In the genomic region with DNA sequence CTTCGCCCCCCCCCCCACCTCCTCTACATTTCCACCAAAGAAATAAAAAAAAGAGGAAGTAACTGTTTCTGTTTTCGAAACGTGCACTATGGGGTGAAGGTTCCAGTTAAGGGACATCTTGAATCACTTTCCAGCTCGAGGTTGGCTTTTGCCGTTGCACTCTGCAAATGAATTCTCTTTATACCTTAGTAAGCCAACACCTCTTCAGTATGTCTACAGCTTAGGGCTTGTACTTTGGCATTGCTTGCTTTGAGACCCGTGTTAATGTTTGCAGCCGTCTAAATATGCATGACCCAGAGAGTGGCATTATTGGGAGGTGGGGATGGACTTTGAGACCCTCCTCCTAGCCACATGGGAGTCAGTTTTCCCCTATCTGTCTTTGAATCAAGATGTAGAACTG, we compare ENCODE assay signal across 14 mouse cellular contexts. TPM values are rescaled to one million over a fixed set of nuclear protein-coding genes. Genes with fewer than 3 reads are reported as not detected.
A peak's percentile ranks its signal among the peaks of the same experiment; 100 is the strongest.
DNase-seq lines count a peak whose midpoint lies in the region; ATAC-seq and TF ChIP-seq lines count a peak whose summit lies in the region.
"Had no signal": no experiment of that assay in that cellular context is flagged by ENCODE, and none has a peak within 500 bp of the region (broad histone marks: within the 10 kb centered on the region; RNA-seq: fewer than 3 reads in every experiment).

No protein-coding gene starts in this region.

- H3K9ac ChIP-seq in embryonic facial prominence, embryonic 11.5 days (replicated peaks; ENCODE audit: low read length), result no peak overlapping the region
- H3K9ac ChIP-seq in liver, embryonic 13.5 days, result no peak overlapping the region
- H3K9ac ChIP-seq in heart, embryonic 12.5 days, result no peak overlapping the region
- H3K9ac ChIP-seq: embryonic facial prominence, embryonic 13.5 days; lung, embryonic 14.5 days had no signal

- ATAC-seq in embryonic facial prominence, embryonic 11.5 days (replicated peaks; ENCODE audit: insufficient number of reproducible peaks, low FRiP score, low TSS enrichment, low read depth), result no peak
- no peak for ATAC-seq in liver, embryonic 13.5 days (ENCODE audit: low read depth)
- no peak for ATAC-seq in heart, embryonic 12.5 days (ENCODE audit: insufficient number of reproducible peaks, low FRiP score)
- ATAC-seq: Patski had no signal

- H3K4me1 ChIP-seq in embryonic facial prominence, embryonic 11.5 days (ENCODE audit: control insufficient read depth, insufficient read depth, low read length), result no peaks in the 10 kb centered on the region
- peaks cover 24% of the 10 kb centered on the region for H3K4me1 ChIP-seq in embryonic facial prominence, embryonic 10.5 days
- peaks cover 26% of the 10 kb centered on the region for H3K4me1 ChIP-seq in thymus, adult 2 months (replicated peaks; ENCODE audit: control insufficient read depth, insufficient read depth, low read length)
- H3K4me1 ChIP-seq in liver, embryonic 13.5 days (replicated peaks), result peaks cover 58% of the 10 kb centered on the region
- peaks cover 24% of the 10 kb centered on the region for H3K4me1 ChIP-seq in heart, embryonic 12.5 days (replicated peaks)

- intact Hi-C loops in heart, postnatal 14 days (cut with DNase I), result no loop called here

- H3K36me3 ChIP-seq in embryonic facial prominence, embryonic 11.5 days (replicated peaks; ENCODE audit: control insufficient read depth, insufficient read depth, low read depth, low read length), result no peaks in the 10 kb centered on the region
- peaks cover 30% of the 10 kb centered on the region for H3K36me3 ChIP-seq in embryonic facial prominence, embryonic 10.5 days (replicated peaks)
- H3K36me3 ChIP-seq in thymus, adult 2 months (ENCODE audit: control insufficient read depth, insufficient read depth, low read length), result no peaks in the 10 kb centered on the region
- peaks cover 7% of the 10 kb centered on the region for H3K36me3 ChIP-seq in liver, embryonic 13.5 days
- peaks cover 8% of the 10 kb centered on the region for H3K36me3 ChIP-seq in heart, embryonic 12.5 days

- H3K9me3 ChIP-seq in embryonic facial prominence, embryonic 11.5 days (replicated peaks; ENCODE audit: control insufficient read depth, low read length), result no peaks in the 10 kb centered on the region
- H3K9me3 ChIP-seq in embryonic facial prominence, embryonic 10.5 days, result no peaks in the 10 kb centered on the region
- H3K9me3 ChIP-seq in liver, embryonic 13.5 days (replicated peaks), result no peaks in the 10 kb centered on the region
- no peaks in the 10 kb centered on the region for H3K9me3 ChIP-seq in heart, embryonic 12.5 days (replicated peaks)
- H3K9me3 ChIP-seq: embryonic facial prominence, embryonic 13.5 days; midbrain, embryonic 10.5 days had no signal

- TF ChIP-seq POLR2A in thymus, adult 2 months (IDR thresholded peaks at IDR 0.05; ENCODE audit: control insufficient read depth, extremely low read depth, insufficient read depth, low read length, poor library complexity), result no peak

- H3K27ac ChIP-seq in embryonic facial prominence, embryonic 11.5 days (replicated peaks; ENCODE audit: low read depth, low read length), result no peak overlapping the region
- no peak overlapping the region for H3K27ac ChIP-seq in embryonic facial prominence, embryonic 10.5 days (replicated peaks)
- peak overlapping the region; percentile 14 for H3K27ac ChIP-seq in thymus, adult 2 months (ENCODE audit: control insufficient read depth, insufficient read depth, low read length)
- no peak overlapping the region for H3K27ac ChIP-seq in liver, embryonic 13.5 days
- H3K27ac ChIP-seq in heart, embryonic 12.5 days (ENCODE audit: poor library complexity, severe bottlenecking), result no peak overlapping the region
- H3K27ac ChIP-seq: embryonic facial prominence, embryonic 13.5 days; midbrain, embryonic 10.5 days had no signal

- H3K27me3 ChIP-seq in embryonic facial prominence, embryonic 11.5 days (ENCODE audit: control insufficient read depth, insufficient read depth, low read length), result no peaks in the 10 kb centered on the region
- peaks cover 12% of the 10 kb centered on the region; the same call in 1 of the 2 replicates for H3K27me3 ChIP-seq in embryonic facial prominence, embryonic 10.5 days (replicated peaks; ENCODE audit: low read depth, poor library complexity, severe bottlenecking)
- no peaks in the 10 kb centered on the region for H3K27me3 ChIP-seq in thymus, adult 2 months (ENCODE audit: control insufficient read depth, insufficient read depth, low read length)
- no peaks in the 10 kb centered on the region for H3K27me3 ChIP-seq in liver, embryonic 13.5 days
- no peaks in the 10 kb centered on the region for H3K27me3 ChIP-seq in heart, embryonic 12.5 days (replicated peaks)
- H3K27me3 ChIP-seq: embryonic facial prominence, embryonic 13.5 days; Patski had no signal

- no peak overlapping the region for H3K4me3 ChIP-seq in embryonic facial prominence, embryonic 11.5 days (ENCODE audit: low read depth, low read length)
- H3K4me3 ChIP-seq in embryonic facial prominence, embryonic 10.5 days, result no peak overlapping the region
- no peak overlapping the region for H3K4me3 ChIP-seq in thymus, adult 2 months (ENCODE audit: control insufficient read depth, insufficient read depth, low read length)
- no peak overlapping the region for H3K4me3 ChIP-seq in liver, embryonic 13.5 days (replicated peaks)
- H3K4me3 ChIP-seq in heart, embryonic 12.5 days, result no peak overlapping the region
- H3K4me3 ChIP-seq: embryonic facial prominence, embryonic 13.5 days; midbrain, embryonic 10.5 days; myocyte had no signal

- TF ChIP-seq CTCF in thymus, adult 2 months (IDR thresholded peaks at IDR 0.05; ENCODE audit: borderline replicate concordance, control insufficient read depth, extremely low read depth, insufficient read depth, low read length, poor library complexity), result no peak

- peak; percentile 39 for DNase-seq in embryonic facial prominence, embryonic 11.5 days (ENCODE audit: low spot score)
- no peak for DNase-seq in embryonic facial prominence, embryonic 10.5 days (ENCODE audit: low spot score)
- DNase-seq in thymus, adult 2 months, result no peak
- no peak for DNase-seq in thymus, postnatal 14 days
- DNase-seq in liver, embryonic 13.5 days, result no peak
- no peak for DNase-seq in lung, postnatal 14 days
- no peak for DNase-seq in heart, postnatal 14 days
- DNase-seq: cerebellum, postnatal 14 days; lung, embryonic 14.5 days had no signal

- no peak overlapping the region for H3K4me2 ChIP-seq in embryonic facial prominence, embryonic 11.5 days (ENCODE audit: low read depth, low read length)
- H3K4me2 ChIP-seq in liver, embryonic 13.5 days, result peak overlapping the region; percentile 98
- no peak overlapping the region for H3K4me2 ChIP-seq in heart, embryonic 12.5 days
- H3K4me2 ChIP-seq: embryonic facial prominence, embryonic 13.5 days; lung, embryonic 14.5 days had no signal

- WGBS in embryonic facial prominence, embryonic 11.5 days, result 52% methylated on average over 6 of the region's 7 CpGs
- 61% methylated on average over 7 of the region's 7 CpGs for WGBS in embryonic facial prominence, embryonic 10.5 days
- 9% methylated on average over 7 of the region's 7 CpGs for WGBS in thymus, adult 2 months
- WGBS in liver, embryonic 13.5 days (ENCODE audit: insufficient replicate concordance), result 12% methylated on average over 6 of the region's 7 CpGs
- WGBS in heart, embryonic 12.5 days, result 62% methylated on average over 6 of the region's 7 CpGs

RNA-seq across cellular contexts. Expression of a gene that starts 2.6 kb away (rescaled TPM):
- 1.2 and 1.3 TPM in 2 replicates for polyA plus RNA-seq in embryonic facial prominence, embryonic 11.5 days (2014; fragmentation: Nextera tagmentation; extraction: Ambion mirVana)
- polyA plus RNA-seq in embryonic facial prominence, embryonic 10.5 days (2016; fragmentation: Nextera tagmentation; extraction: Ambion mirVana), result 0.96 and 1.1 TPM in 2 replicates
- 5.2 and 6.0 TPM in 2 replicates for polyA plus RNA-seq in thymus, adult 2 months (2012; rRNA removed)
- polyA plus RNA-seq in liver, embryonic 13.5 days (2015; fragmentation: Nextera tagmentation; extraction: Ambion mirVana), result 0.51 and 0.54 TPM in 2 replicates
- 0.66 and 0.74 TPM in 2 replicates for polyA plus RNA-seq in heart, embryonic 12.5 days (2016; fragmentation: Nextera tagmentation; extraction: Ambion mirVana)
- under 1 TPM; 0.45 to 0.54 TPM for total RNA-seq in heart, postnatal 14 days (2021)

RNA-seq across cellular contexts. Expression of a gene that starts 42.2 kb away (rescaled TPM):
- 13.8 and 14.9 TPM in 2 replicates for polyA plus RNA-seq in embryonic facial prominence, embryonic 11.5 days (2014; fragmentation: Nextera tagmentation; extraction: Ambion mirVana)
- polyA plus RNA-seq in embryonic facial prominence, embryonic 10.5 days (2016; fragmentation: Nextera tagmentation; extraction: Ambion mirVana), result 17.6 and 17.9 TPM in 2 replicates
- polyA plus RNA-seq in thymus, adult 2 months (2012; rRNA removed), result 17.4 and 19.3 TPM in 2 replicates
- polyA plus RNA-seq in liver, embryonic 13.5 days (2015; fragmentation: Nextera tagmentation; extraction: Ambion mirVana), result 5.7 and 6.5 TPM in 2 replicates
- polyA plus RNA-seq in heart, embryonic 12.5 days (2016; fragmentation: Nextera tagmentation; extraction: Ambion mirVana), result 9.8 and 9.9 TPM in 2 replicates
- 1 to 10 TPM; 5.8 to 7.7 TPM for total RNA-seq in heart, postnatal 14 days (2021)

RNA-seq across cellular contexts. Expression of a gene that starts 53.8 kb away (rescaled TPM):
- polyA plus RNA-seq in embryonic facial prominence, embryonic 11.5 days (2014; fragmentation: Nextera tagmentation; extraction: Ambion mirVana), result 3.0 and 3.9 TPM in 2 replicates
- polyA plus RNA-seq in embryonic facial prominence, embryonic 10.5 days (2016; fragmentation: Nextera tagmentation; extraction: Ambion mirVana), result 2.1 and 2.8 TPM in 2 replicates
- 21.1 and 21.3 TPM in 2 replicates for polyA plus RNA-seq in thymus, adult 2 months (2012; rRNA removed)
- polyA plus RNA-seq in liver, embryonic 13.5 days (2015; fragmentation: Nextera tagmentation; extraction: Ambion mirVana), result 1.8 and 2.5 TPM in 2 replicates
- polyA plus RNA-seq in heart, embryonic 12.5 days (2016; fragmentation: Nextera tagmentation; extraction: Ambion mirVana), result 3.1 and 3.3 TPM in 2 replicates
- total RNA-seq in heart, postnatal 14 days (2021), result 1 to 10 TPM; 2.9 to 3.3 TPM
